Mouse (Mus musculus): ENCODE data around the gene Nenf. TPM values are rescaled to one million over a fixed set of nuclear protein-coding genes. Genes with fewer than 3 reads are reported as not detected.

The Nenf gene
- polyA plus RNA-seq, 1 experiment from 2014 or later = 126 TPM

DNA sequence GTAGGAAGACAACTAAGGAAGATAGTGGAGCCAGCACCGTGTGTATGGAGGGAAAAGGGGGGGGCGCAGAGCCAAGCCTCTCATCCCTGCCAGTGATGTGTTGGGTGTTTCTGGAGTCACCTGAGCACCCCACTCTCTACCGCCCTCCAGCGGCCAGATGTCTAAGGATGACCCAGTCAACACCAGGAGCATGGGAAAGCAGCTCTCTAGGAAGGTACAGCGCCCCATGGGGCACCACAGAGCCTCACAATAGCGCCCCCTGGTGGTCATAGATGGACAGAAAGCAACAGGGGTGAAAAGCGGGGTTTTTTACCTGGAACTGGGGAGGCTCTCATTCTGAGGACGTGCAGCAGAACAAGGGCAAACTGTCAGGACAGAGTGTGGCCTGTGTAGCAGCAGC is 29.2 kb downstream of the Nenf start:
- no peak overlapping the region for H3K9ac ChIP-seq (ENCODE audit: low read length)
- no peak overlapping the region for H3K4me2 ChIP-seq (ENCODE audit: low read length)
- no peaks in the 10 kb centered on the region for H3K36me3 ChIP-seq (ENCODE audit: control insufficient read depth, insufficient read depth, low read length)
- WGBS = 39% methylated on average over 8 of the region's 8 CpGs
- peak; percentile 77 for DNase-seq (ENCODE audit: low spot score)
- ATAC-seq (replicated peaks; ENCODE audit: low FRiP score, low TSS enrichment, low read depth) = no peak
- no peak overlapping the region for H3K4me3 ChIP-seq (ENCODE audit: low read depth, low read length)
- H3K9me3 ChIP-seq (ENCODE audit: control insufficient read depth, low read length) = peaks cover 4% of the 10 kb centered on the region; the same call in 1 of the 2 replicates
- H3K27me3 ChIP-seq (replicated peaks; ENCODE audit: control insufficient read depth, insufficient read depth, low read length) = no peaks in the 10 kb centered on the region
- H3K27ac ChIP-seq (ENCODE audit: low read depth) = no peak overlapping the region
- peaks cover under 1% of the 10 kb centered on the region; the same call in 1 of the 2 replicates for H3K4me1 ChIP-seq (replicated peaks; ENCODE audit: control insufficient read depth, insufficient read depth, low read length)

DNA sequence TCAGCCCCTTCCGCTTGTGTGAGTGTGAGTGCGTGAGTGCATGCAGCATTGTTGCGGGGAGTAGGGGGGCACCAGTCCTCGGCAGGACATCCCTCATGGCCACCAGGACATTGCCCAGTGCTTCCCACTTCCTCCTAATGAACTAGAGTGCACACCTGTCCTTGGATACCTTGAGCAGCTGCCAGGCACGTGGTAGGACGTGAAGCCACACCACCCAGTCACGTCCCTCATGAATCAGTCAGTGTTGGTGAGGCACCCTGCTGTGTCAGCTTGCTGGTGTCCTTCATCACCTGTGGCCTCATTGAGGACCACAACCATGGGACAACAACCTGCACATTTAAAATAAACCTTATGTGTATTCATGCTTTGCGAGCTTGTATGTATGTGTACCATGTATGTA is 33.5 kb downstream of the Nenf start:
- WGBS = 91% methylated on average over 8 of the region's 8 CpGs
- Histone ChIP-seq H3K9me3 (ENCODE audit: control insufficient read depth, low read length) (peaks cover 4% of the 10 kb centered on the region; the same call in 1 of the 2 replicates), H3K9ac (ENCODE audit: low read length) (no peak overlapping the region), H3K4me2 (ENCODE audit: low read length) (no peak overlapping the region), H3K27me3 (replicated peaks; ENCODE audit: control insufficient read depth, insufficient read depth, low read length) (no peaks in the 10 kb centered on the region), H3K27ac (ENCODE audit: low read depth) (no peak overlapping the region), H3K4me1 (replicated peaks; ENCODE audit: control insufficient read depth, insufficient read depth, low read length) (no peaks in the 10 kb centered on the region), H3K4me3 (ENCODE audit: low read depth, low read length) (no peak overlapping the region), H3K36me3 (ENCODE audit: control insufficient read depth, insufficient read depth, low read length) (no peaks in the 10 kb centered on the region)
- no peak for ATAC-seq (replicated peaks; ENCODE audit: low FRiP score, low TSS enrichment, low read depth)
- no peak for DNase-seq (ENCODE audit: low spot score)

DNA sequence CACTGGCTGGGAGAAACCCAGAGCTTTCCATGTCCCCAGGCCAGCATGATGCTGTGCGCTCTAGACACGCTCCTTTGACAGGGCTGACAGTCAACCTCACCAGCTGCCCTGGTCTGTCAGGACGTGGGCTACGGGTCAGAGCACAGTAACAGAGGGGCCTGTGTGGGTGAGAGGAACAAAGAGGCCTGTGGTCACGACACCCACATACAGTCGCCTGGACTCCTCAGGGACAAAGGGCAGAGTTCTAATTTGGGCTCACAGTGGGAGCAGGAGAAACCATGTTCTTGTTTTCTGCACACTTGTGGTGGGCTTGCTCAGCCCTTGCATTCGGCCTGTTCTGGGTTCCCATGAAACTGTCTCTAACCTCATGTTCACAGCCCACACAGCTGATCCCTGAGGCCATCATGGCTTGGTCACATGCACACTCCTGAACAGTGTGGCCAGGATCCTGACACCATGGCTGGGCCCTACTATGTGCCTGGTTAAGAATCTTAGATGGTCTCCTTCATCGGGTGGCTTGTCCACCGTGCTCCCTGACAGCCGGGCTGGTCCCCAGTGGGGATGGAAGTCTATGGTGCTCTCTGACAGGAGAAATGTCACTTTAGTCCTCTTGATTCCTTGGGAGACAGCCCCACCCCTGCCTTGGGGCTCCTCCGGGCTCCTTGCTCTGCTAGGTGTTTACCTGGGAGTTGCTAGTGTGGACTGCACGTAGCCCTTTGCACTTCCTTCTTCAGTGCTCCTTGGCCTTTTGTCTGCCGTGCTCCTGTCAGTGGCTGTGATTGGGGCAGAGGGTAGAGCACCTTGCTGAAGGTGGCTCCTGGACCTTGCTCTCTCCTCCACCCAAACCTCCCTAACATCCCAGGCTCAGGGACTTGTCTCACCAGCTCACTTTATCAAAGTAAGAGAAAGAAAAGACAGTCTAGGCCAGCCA is 34.6 kb downstream of the Nenf start:
- DNase-seq (ENCODE audit: low spot score) = no peak
- H3K4me1 ChIP-seq (replicated peaks; ENCODE audit: control insufficient read depth, insufficient read depth, low read length) = no peaks in the 10 kb centered on the region
- peak; percentile 76 for ATAC-seq (replicated peaks; ENCODE audit: low FRiP score, low TSS enrichment, low read depth)
- peaks cover 4% of the 10 kb centered on the region; the same call in 1 of the 2 replicates for H3K9me3 ChIP-seq (ENCODE audit: control insufficient read depth, low read length)
- no peaks in the 10 kb centered on the region for H3K36me3 ChIP-seq (ENCODE audit: control insufficient read depth, insufficient read depth, low read length)
- no peak overlapping the region for H3K9ac ChIP-seq (ENCODE audit: low read length)
- no peak overlapping the region; the same call in 1 of the 2 replicates for H3K27ac ChIP-seq (ENCODE audit: low read depth)
- WGBS = 76% methylated on average over 13 of the region's 13 CpGs
- H3K4me3 ChIP-seq (ENCODE audit: low read depth, low read length) = no peak overlapping the region
- no peaks in the 10 kb centered on the region for H3K27me3 ChIP-seq (replicated peaks; ENCODE audit: control insufficient read depth, insufficient read depth, low read length)
- H3K4me2 ChIP-seq (ENCODE audit: low read length) = no peak overlapping the region

DNA sequence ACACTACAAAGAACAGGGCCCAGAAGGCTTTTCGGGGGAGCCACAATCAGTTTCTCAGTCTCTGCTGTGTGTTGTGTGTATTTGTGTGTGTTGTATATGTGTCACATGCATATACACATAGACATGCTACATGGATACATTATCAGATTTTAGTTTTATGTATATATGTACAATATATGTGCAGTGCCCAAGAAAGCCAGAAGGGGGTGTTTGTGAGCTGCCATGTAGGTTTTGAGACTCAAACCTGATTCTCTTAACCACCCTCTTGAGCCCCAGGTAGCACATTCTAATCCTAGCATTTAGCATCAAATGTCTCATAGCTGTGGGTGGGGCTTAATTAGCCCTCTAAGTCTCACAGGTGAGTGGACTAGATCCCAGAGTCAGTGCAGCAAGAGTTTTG is 35.7 kb downstream of the Nenf start:
- no peak overlapping the region for H3K27ac ChIP-seq (ENCODE audit: low read depth)
- ATAC-seq (replicated peaks; ENCODE audit: low FRiP score, low TSS enrichment, low read depth) (no peak), DNase-seq (ENCODE audit: low spot score) (no peak)
- 96% methylated on average over 1 of the region's 1 CpGs for WGBS
- H3K4me3 ChIP-seq (ENCODE audit: low read depth, low read length) = no peak overlapping the region
- H3K4me1 ChIP-seq (replicated peaks; ENCODE audit: control insufficient read depth, insufficient read depth, low read length) = no peaks in the 10 kb centered on the region
- H3K27me3 ChIP-seq (replicated peaks; ENCODE audit: control insufficient read depth, insufficient read depth, low read length) = no peaks in the 10 kb centered on the region
- H3K4me2 ChIP-seq (ENCODE audit: low read length) = no peak overlapping the region
- H3K9ac ChIP-seq (ENCODE audit: low read length) = no peak overlapping the region
- no peaks in the 10 kb centered on the region for H3K36me3 ChIP-seq (ENCODE audit: control insufficient read depth, insufficient read depth, low read length)
- H3K9me3 ChIP-seq (ENCODE audit: control insufficient read depth, low read length) = peaks cover 4% of the 10 kb centered on the region; the same call in 1 of the 2 replicates

DNA sequence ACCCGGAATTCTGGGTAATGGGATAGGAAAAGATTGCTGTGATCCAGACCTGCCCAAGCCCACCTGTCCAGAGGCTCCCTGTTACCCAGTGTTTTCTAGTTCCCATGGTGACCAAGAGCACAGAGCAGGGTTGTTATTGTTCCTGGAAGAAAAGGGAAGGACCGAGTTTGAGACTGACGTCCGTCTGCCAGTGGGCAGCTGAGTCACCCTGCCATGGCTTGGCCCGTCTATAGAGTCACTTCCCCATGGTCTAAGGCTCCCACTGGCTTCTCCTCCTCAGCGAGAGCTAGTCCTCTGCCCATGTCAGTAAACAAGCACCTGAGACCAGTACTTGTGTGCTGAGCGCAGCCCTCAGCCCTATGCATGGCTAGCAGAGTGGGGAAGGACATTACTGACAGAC is 36.8 kb downstream of the Nenf start:
- Histone ChIP-seq H3K27me3 (replicated peaks; ENCODE audit: control insufficient read depth, insufficient read depth, low read length) (no peaks in the 10 kb centered on the region), H3K9me3 (ENCODE audit: control insufficient read depth, low read length) (peaks cover 4% of the 10 kb centered on the region; the same call in 1 of the 2 replicates), H3K9ac (ENCODE audit: low read length) (no peak overlapping the region), H3K36me3 (ENCODE audit: control insufficient read depth, insufficient read depth, low read length) (no peaks in the 10 kb centered on the region), H3K4me2 (ENCODE audit: low read length) (no peak overlapping the region), H3K27ac (ENCODE audit: low read depth) (no peak overlapping the region), H3K4me1 (replicated peaks; ENCODE audit: control insufficient read depth, insufficient read depth, low read length) (no peaks in the 10 kb centered on the region), H3K4me3 (ENCODE audit: low read depth, low read length) (no peak overlapping the region)
- DNase-seq (ENCODE audit: low spot score) (no peak), ATAC-seq (replicated peaks; ENCODE audit: low FRiP score, low TSS enrichment, low read depth) (no peak)
- 67% methylated on average over 7 of the region's 7 CpGs for WGBS

DNA sequence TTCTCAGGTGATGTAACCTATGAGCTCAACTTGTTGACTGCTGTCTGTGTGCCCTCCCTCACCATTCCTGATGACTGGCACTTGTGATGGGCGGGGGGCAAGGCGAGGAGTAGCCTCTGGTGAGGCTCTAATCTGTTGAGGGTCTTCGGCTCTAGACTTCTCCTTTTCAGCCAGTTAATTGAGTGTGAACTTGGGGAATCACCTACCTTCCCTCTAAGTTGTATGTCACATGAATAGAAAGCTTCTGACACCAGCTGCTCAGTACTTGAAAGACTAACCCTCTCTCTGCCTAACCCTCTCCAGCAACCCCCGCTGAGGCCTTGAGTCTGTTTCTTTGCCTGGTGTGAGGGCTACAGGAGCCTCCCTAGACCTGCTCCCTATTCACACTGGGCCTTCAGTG is 39.7 kb downstream of the Nenf start:
- no peak for DNase-seq (ENCODE audit: low spot score)
- no peaks in the 10 kb centered on the region for H3K4me1 ChIP-seq (replicated peaks; ENCODE audit: control insufficient read depth, insufficient read depth, low read length)
- H3K36me3 ChIP-seq (ENCODE audit: control insufficient read depth, insufficient read depth, low read length) = no peaks in the 10 kb centered on the region
- no peak overlapping the region for H3K4me3 ChIP-seq (ENCODE audit: low read depth, low read length)
- ATAC-seq (replicated peaks; ENCODE audit: low FRiP score, low TSS enrichment, low read depth) = no peak
- WGBS = 84% methylated on average over 4 of the region's 4 CpGs
- no peaks in the 10 kb centered on the region for H3K9me3 ChIP-seq (ENCODE audit: control insufficient read depth, low read length)
- no peak overlapping the region for H3K9ac ChIP-seq (ENCODE audit: low read length)
- H3K27ac ChIP-seq (ENCODE audit: low read depth) = no peak overlapping the region; the same call in 1 of the 2 replicates
- no peak overlapping the region for H3K4me2 ChIP-seq (ENCODE audit: low read length)
- no peaks in the 10 kb centered on the region for H3K27me3 ChIP-seq (replicated peaks; ENCODE audit: control insufficient read depth, insufficient read depth, low read length)

DNA sequence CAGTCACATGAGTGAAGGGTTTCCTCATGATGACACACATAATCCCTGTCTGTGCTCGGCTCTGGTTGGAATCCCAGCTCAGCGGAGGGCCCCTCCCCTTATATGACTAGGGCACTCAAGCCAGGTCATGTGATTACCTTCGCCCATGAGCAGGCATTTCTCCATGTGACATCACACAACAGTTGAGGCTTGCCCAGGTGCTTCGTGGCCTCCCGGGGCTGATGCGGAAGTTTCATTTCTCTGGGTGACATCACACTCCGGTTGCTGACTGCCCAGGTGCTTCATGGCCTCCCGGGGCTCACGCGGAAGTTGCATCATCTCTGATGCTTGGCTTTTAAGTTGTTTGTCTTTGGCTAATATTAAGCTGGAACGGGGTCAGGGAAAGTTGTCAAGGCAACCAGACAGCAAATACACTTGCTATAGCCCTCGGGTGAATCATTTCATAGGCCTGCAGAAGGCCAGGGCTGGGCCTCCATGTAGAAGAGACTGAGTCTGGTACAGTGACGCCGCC is 40.4 kb downstream of the Nenf start:
- DNase-seq (ENCODE audit: low spot score) = peak; percentile 69
- no peaks in the 10 kb centered on the region for H3K4me1 ChIP-seq (replicated peaks; ENCODE audit: control insufficient read depth, insufficient read depth, low read length)
- ATAC-seq (replicated peaks; ENCODE audit: low FRiP score, low TSS enrichment, low read depth) = peak; percentile 80
- no peak overlapping the region; the same call in 1 of the 2 replicates for H3K27ac ChIP-seq (ENCODE audit: low read depth)
- no peaks in the 10 kb centered on the region for H3K9me3 ChIP-seq (ENCODE audit: control insufficient read depth, low read length)
- H3K4me3 ChIP-seq (ENCODE audit: low read depth, low read length) = no peak overlapping the region
- no peaks in the 10 kb centered on the region for H3K27me3 ChIP-seq (replicated peaks; ENCODE audit: control insufficient read depth, insufficient read depth, low read length)
- 65% methylated on average over 14 of the region's 14 CpGs for WGBS
- no peaks in the 10 kb centered on the region for H3K36me3 ChIP-seq (ENCODE audit: control insufficient read depth, insufficient read depth, low read length)
- no peak overlapping the region for H3K4me2 ChIP-seq (ENCODE audit: low read length)
- H3K9ac ChIP-seq (ENCODE audit: low read length) = no peak overlapping the region

DNA sequence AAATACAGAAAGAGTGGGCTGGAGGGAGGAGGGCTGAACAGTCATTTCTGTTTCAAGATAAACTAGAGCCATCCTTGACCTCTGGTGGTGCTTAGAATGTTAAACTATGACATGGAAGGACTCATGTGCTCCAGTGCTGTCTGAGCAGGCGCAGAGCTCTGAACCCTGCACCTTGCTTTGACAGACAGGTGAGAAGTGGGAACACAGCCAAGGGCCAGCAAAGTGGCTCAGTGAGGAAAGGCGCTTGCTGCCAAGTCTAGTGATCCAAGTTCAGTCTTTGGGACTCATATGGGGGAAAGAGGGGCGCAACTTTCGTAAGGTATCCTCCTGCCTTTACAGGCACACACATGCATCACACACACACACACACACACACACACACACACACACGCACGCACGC is 41.8 kb downstream of the Nenf start:
- no peak for DNase-seq (ENCODE audit: low spot score)
- ATAC-seq (replicated peaks; ENCODE audit: low FRiP score, low TSS enrichment, low read depth) = no peak
- H3K27me3 ChIP-seq (replicated peaks; ENCODE audit: control insufficient read depth, insufficient read depth, low read length) = no peaks in the 10 kb centered on the region
- H3K36me3 ChIP-seq (ENCODE audit: control insufficient read depth, insufficient read depth, low read length) = no peaks in the 10 kb centered on the region
- 89% methylated on average over 7 of the region's 7 CpGs for WGBS
- H3K4me1 ChIP-seq (replicated peaks; ENCODE audit: control insufficient read depth, insufficient read depth, low read length) = no peaks in the 10 kb centered on the region
- H3K9me3 ChIP-seq (ENCODE audit: control insufficient read depth, low read length) = no peaks in the 10 kb centered on the region
- H3K4me3 ChIP-seq (ENCODE audit: low read depth, low read length) = no peak overlapping the region
- H3K27ac ChIP-seq (ENCODE audit: low read depth) = no peak overlapping the region
- H3K4me2 ChIP-seq (ENCODE audit: low read length) = no peak overlapping the region
- no peak overlapping the region for H3K9ac ChIP-seq (ENCODE audit: low read length)

Data from intestine, embryonic 14.5 days (tissue).